Mouse (Mus musculus) gastrocnemius, postnatal 14 days (tissue): ENCODE results near the gene Cmip. TPM values are rescaled to one million over a fixed set of nuclear protein-coding genes. Genes with fewer than 3 reads are reported as not detected.

Experiments used
- DNase-seq: peaks from one replicate; pipeline ENCODE4 v3.0.0; 2021; ENCODE audit warnings: mixed read lengths
- intact Hi-C: fragments of 180-260 bp; cut with DNase I; formaldehyde crosslinking; loops from one replicate; pipeline ENCODE4 v1.15.1; 2025; ENCODE audit warnings: low total_unique reads
- total RNA-seq, 2 experiments: library from RNA; stranded (reverse); gene quantifications; 2 replicates each; pipeline ENCODE4 v1.2.3; 2021

Gene Cmip
- total RNA-seq, 2 experiments from 2014 or later: 16.2 to 16.4 TPM

GRCm38 (mm10) chr8:117254496-117254895 lies 2.4 kb upstream of the Cmip start:
- intact Hi-C loops: no loop called here
- DNase-seq: no peak

- intact Hi-C loops: no loop called here
These were observed 449 bp upstream of the Cmip start for GRCm38 (mm10) chr8:117256292-117256938.

GRCm38 (mm10) chr8:117257821-117258575 lies 1.1 kb downstream of the Cmip start:
- peak; percentile 11 for DNase-seq
- intact Hi-C loops: no loop called here

More at GRCm38 (mm10) chr8:117256292-117256938, 449 bp upstream of the Cmip start:
- DNase-seq: peak; percentile 96

GRCm38 (mm10) chr8:117258576-117259040 lies 1.7 kb downstream of the Cmip start:
- DNase-seq: no peak
- intact Hi-C loops: no loop called here

- no peak for DNase-seq
- intact Hi-C loops: no loop called here
These were observed 2.7 kb downstream of the Cmip start for GRCm38 (mm10) chr8:117259431-117260001.

- intact Hi-C loops: no loop called here
These were observed 3.5 kb downstream of the Cmip start for GRCm38 (mm10) chr8:117260234-117260929.

GRCm38 (mm10) chr8:117260930-117261475 lies 4.1 kb downstream of the Cmip start:
- DNase-seq: no peak
- intact Hi-C loops: no loop called here

More at GRCm38 (mm10) chr8:117260234-117260929, 3.5 kb downstream of the Cmip start:
- DNase-seq: no peak

GRCm38 (mm10) chr8:117261702-117262101 lies 4.8 kb downstream of the Cmip start:
- intact Hi-C loops: no loop called here
- no peak for DNase-seq

GRCm38 (mm10) chr8:117262685-117263084 lies 5.8 kb downstream of the Cmip start:
- DNase-seq: no peak
- intact Hi-C loops: no loop called here

- intact Hi-C loops: no loop called here
These were observed 6.6 kb downstream of the Cmip start for GRCm38 (mm10) chr8:117263442-117263841.

GRCm38 (mm10) chr8:117265079-117265478 lies 8.2 kb downstream of the Cmip start:
- DNase-seq: no peak
- intact Hi-C loops: no loop called here

More at GRCm38 (mm10) chr8:117263442-117263841, 6.6 kb downstream of the Cmip start:
- no peak for DNase-seq

- intact Hi-C loops: no loop called here
These were observed 10.7 kb downstream of the Cmip start for GRCm38 (mm10) chr8:117267403-117268129.

GRCm38 (mm10) chr8:117278234-117278633 lies 21.4 kb downstream of the Cmip start:
- intact Hi-C loops: no loop called here
- DNase-seq: no peak

More at GRCm38 (mm10) chr8:117267403-117268129, 10.7 kb downstream of the Cmip start:
- DNase-seq: no peak

- intact Hi-C loops: no loop called here
- DNase-seq: no peak
These were observed 21.8 kb downstream of the Cmip start for GRCm38 (mm10) chr8:117278668-117279132.

GRCm38 (mm10) chr8:117280488-117280887 lies 23.6 kb downstream of the Cmip start:
- intact Hi-C loops: no loop called here
- no peak for DNase-seq

GRCm38 (mm10) chr8:117281676-117282075 lies 24.8 kb downstream of the Cmip start:
- DNase-seq: no peak

GRCm38 (mm10) chr8:117282141-117282950 lies 25.5 kb downstream of the Cmip start:
- intact Hi-C loops: no loop called here

More at GRCm38 (mm10) chr8:117281676-117282075, 24.8 kb downstream of the Cmip start:
- intact Hi-C loops: no loop called here

More at GRCm38 (mm10) chr8:117282141-117282950, 25.5 kb downstream of the Cmip start:
- no peak for DNase-seq
